Mouse (Mus musculus) embryonic facial prominence, embryonic 11.5 days (tissue): ENCODE data around the gene Tmppe. TPM values are rescaled to one million over a fixed set of nuclear protein-coding genes. Genes with fewer than 3 reads are reported as not detected.

Experiments used
- ATAC-seq: fragments of 200-750 bp; cut with Nextera tagmentation; replicated peaks from 2 replicates; pipeline ENCODE4 v1.8.0; 2017; ENCODE audit warnings: low read depth; ENCODE audit not compliant: insufficient number of reproducible peaks, low FRiP score, low TSS enrichment
- DNase-seq: peaks from one replicate; pipeline ENCODE4 v3.0.0-alpha.2; 2015; ENCODE audit warnings: low spot score
- H3K27ac ChIP-seq: fragments of 300-500 bp; sonication (generic); replicated peaks from 2 replicates; pipeline ENCODE4 v1.5.1; 2014; ENCODE audit warnings: mild to moderate bottlenecking, low read depth, low read length, control low read depth
- H3K27me3 ChIP-seq: fragments of 300-500 bp; sonication (generic); 2 replicates; pipeline ENCODE4 v1.6.1; 2014; ENCODE audit warnings: mild to moderate bottlenecking, low read length, moderate library complexity, mixed read lengths; ENCODE audit not compliant: control insufficient read depth, insufficient read depth
- H3K36me3 ChIP-seq: fragments of 300-500 bp; sonication (generic); replicated peaks from 2 replicates; pipeline ENCODE4 v1.6.1; 2014; ENCODE audit warnings: low read depth, mild to moderate bottlenecking, low read length, moderate library complexity, mixed read lengths; ENCODE audit not compliant: control insufficient read depth, insufficient read depth
- H3K4me1 ChIP-seq: fragments of 300-500 bp; sonication (generic); 2 replicates; pipeline ENCODE4 v1.6.1; 2014; ENCODE audit warnings: low read length, mixed read lengths; ENCODE audit not compliant: control insufficient read depth, insufficient read depth
- H3K4me2 ChIP-seq: fragments of 300-500 bp; sonication (generic); 2 replicates; pipeline ENCODE4 v1.6.1; 2014; ENCODE audit warnings: low read depth, mild to moderate bottlenecking, control low read depth, low read length, moderate library complexity
- H3K4me3 ChIP-seq: fragments of 300-500 bp; sonication (generic); 2 replicates; pipeline ENCODE4 v1.5.1; 2014; ENCODE audit warnings: low read depth, low read length, control low read depth
- H3K9ac ChIP-seq: fragments of 300-500 bp; sonication (generic); replicated peaks from 2 replicates; pipeline ENCODE4 v1.6.1; 2014; ENCODE audit warnings: mild to moderate bottlenecking, control low read depth, low read length
- H3K9me3 ChIP-seq: fragments of 300-500 bp; sonication (generic); replicated peaks from 2 replicates; pipeline ENCODE4 v1.6.1; 2016; ENCODE audit warnings: mild to moderate bottlenecking, low read length, inconsistent platforms, mixed read lengths; ENCODE audit not compliant: control insufficient read depth
- WGBS: fragments of 180-500 bp; shearing (Covaris S2); extraction: QIAGEN DNeasy Blood & Tissue Kit; methylation state at CpG from one replicate; pipeline ENCODE4 v1.1.7; 2014; 5-methylcytosine and 5-hydroxymethylcytosine counted together
- polyA plus RNA-seq: library from polyadenylated mRNA; unstranded; fragments of >200 nt; fragmentation: Nextera tagmentation; extraction: Ambion mirVana; gene quantifications from 2 replicates; pipeline ENCODE4 v1.2.1, GENCODE M21; 2014

Tmppe gene
- polyA plus RNA-seq, 1 experiment from 2014 or later, result 2.2 TPM

GRCm38 (mm10) chr9:114427425-114427824, 26.5 kb downstream of the Tmppe start:
- H3K27me3 ChIP-seq, result no peaks in the 10 kb centered on the region
- WGBS, result 81% methylated on average over 8 of the region's 8 CpGs
- no peak overlapping the region for H3K4me2 ChIP-seq
- H3K9ac ChIP-seq, result no peak overlapping the region
- H3K4me1 ChIP-seq, result no peaks in the 10 kb centered on the region
- DNase-seq (no peak), ATAC-seq (no peak)
- no peaks in the 10 kb centered on the region for H3K9me3 ChIP-seq
- no peak overlapping the region for H3K4me3 ChIP-seq
- H3K36me3 ChIP-seq, result peaks cover 4% of the 10 kb centered on the region; the same call in 1 of the 2 replicates
- H3K27ac ChIP-seq, result no peak overlapping the region

- no peaks in the 10 kb centered on the region for H3K27me3 ChIP-seq
- no peak overlapping the region for H3K4me2 ChIP-seq
- 86% methylated on average over 12 of the region's 12 CpGs for WGBS
- DNase-seq, result no peak
- no peak overlapping the region for H3K9ac ChIP-seq
- ATAC-seq, result no peak
- no peak overlapping the region for H3K27ac ChIP-seq
- H3K4me3 ChIP-seq, result no peak overlapping the region
- no peaks in the 10 kb centered on the region for H3K4me1 ChIP-seq
- no peaks in the 10 kb centered on the region for H3K9me3 ChIP-seq
- H3K36me3 ChIP-seq, result peaks cover 4% of the 10 kb centered on the region; the same call in 1 of the 2 replicates
These were observed 27.4 kb downstream of the Tmppe start for GRCm38 (mm10) chr9:114428103-114428834.

GRCm38 (mm10) chr9:114435668-114436067, 34.8 kb downstream of the Tmppe start:
- WGBS, result 82% methylated on average over 2 of the region's 2 CpGs
- H3K4me1 ChIP-seq, result no peaks in the 10 kb centered on the region
- no peak for ATAC-seq

GRCm38 (mm10) chr9:114440548-114440947, 39.6 kb downstream of the Tmppe start:
- WGBS, result 85% methylated on average over 10 of the region's 10 CpGs
- Histone ChIP-seq H3K9me3 (no peaks in the 10 kb centered on the region), H3K4me2 (no peak overlapping the region), H3K36me3 (no peaks in the 10 kb centered on the region), H3K4me1 (no peaks in the 10 kb centered on the region), H3K27ac (no peak overlapping the region), H3K9ac (no peak overlapping the region), H3K4me3 (no peak overlapping the region), H3K27me3 (no peaks in the 10 kb centered on the region)
- no peak; the same call in 1 of the 2 replicates for ATAC-seq
- DNase-seq, result no peak

More at GRCm38 (mm10) chr9:114435668-114436067, 34.8 kb downstream of the Tmppe start:
- H3K27ac ChIP-seq, result no peak overlapping the region
- no peaks in the 10 kb centered on the region for H3K9me3 ChIP-seq
- DNase-seq, result no peak
- no peak overlapping the region for H3K4me2 ChIP-seq
- H3K9ac ChIP-seq, result no peak overlapping the region
- no peaks in the 10 kb centered on the region for H3K27me3 ChIP-seq
- H3K4me3 ChIP-seq, result no peak overlapping the region
- no peaks in the 10 kb centered on the region for H3K36me3 ChIP-seq

- H3K9ac ChIP-seq, result no peak overlapping the region
- H3K27me3 ChIP-seq, result no peaks in the 10 kb centered on the region
- no peaks in the 10 kb centered on the region for H3K36me3 ChIP-seq
- H3K27ac ChIP-seq, result no peak overlapping the region
- no peak for ATAC-seq
- H3K9me3 ChIP-seq, result no peaks in the 10 kb centered on the region
- no peaks in the 10 kb centered on the region for H3K4me1 ChIP-seq
- WGBS, result 92% methylated on average over 9 of the region's 9 CpGs
- DNase-seq, result no peak
- H3K4me3 ChIP-seq, result no peak overlapping the region
- no peak overlapping the region for H3K4me2 ChIP-seq
These were observed 41.3 kb downstream of the Tmppe start for GRCm38 (mm10) chr9:114442225-114442624.

- H3K27ac ChIP-seq, result no peak overlapping the region
These were observed 42.0 kb downstream of the Tmppe start for GRCm38 (mm10) chr9:114442893-114443292.

GRCm38 (mm10) chr9:114443351-114443750, 42.4 kb downstream of the Tmppe start:
- 91% methylated on average over 8 of the region's 8 CpGs for WGBS
- Histone ChIP-seq H3K9ac (no peak overlapping the region), H3K27me3 (no peaks in the 10 kb centered on the region), H3K9me3 (no peaks in the 10 kb centered on the region), H3K4me1 (no peaks in the 10 kb centered on the region), H3K4me3 (no peak overlapping the region), H3K27ac (no peak overlapping the region), H3K36me3 (no peaks in the 10 kb centered on the region), H3K4me2 (no peak overlapping the region)
- no peak for DNase-seq
- ATAC-seq, result no peak

More at GRCm38 (mm10) chr9:114442893-114443292, 42.0 kb downstream of the Tmppe start:
- no peaks in the 10 kb centered on the region for H3K36me3 ChIP-seq
- no peaks in the 10 kb centered on the region for H3K9me3 ChIP-seq
- no peak overlapping the region for H3K4me3 ChIP-seq
- DNase-seq, result no peak
- H3K4me1 ChIP-seq, result no peaks in the 10 kb centered on the region
- no peak overlapping the region for H3K4me2 ChIP-seq
- WGBS, result 81% methylated on average over 9 of the region's 9 CpGs
- no peaks in the 10 kb centered on the region for H3K27me3 ChIP-seq
- ATAC-seq, result no peak
- H3K9ac ChIP-seq, result no peak overlapping the region

- DNase-seq, result no peak
- H3K36me3 ChIP-seq, result no peaks in the 10 kb centered on the region
- ATAC-seq, result no peak
- no peaks in the 10 kb centered on the region for H3K27me3 ChIP-seq
- no peak overlapping the region for H3K9ac ChIP-seq
- H3K4me2 ChIP-seq, result no peak overlapping the region
- no peaks in the 10 kb centered on the region for H3K9me3 ChIP-seq
- no peak overlapping the region for H3K4me3 ChIP-seq
- H3K4me1 ChIP-seq, result no peaks in the 10 kb centered on the region
- no peak overlapping the region for H3K27ac ChIP-seq
- WGBS, result 90% methylated on average over 8 of the region's 8 CpGs
These were observed 46.0 kb downstream of the Tmppe start for GRCm38 (mm10) chr9:114446887-114447286.
